Mouse (Mus musculus): ENCODE measurements at regions not wholly inside any gene's neighbourhood (a gene's known extent, or its start where the extent isn't known, plus 50 kb on each side); places are given as distances from the start of the nearest gene placed in this dataset.

DNA sequence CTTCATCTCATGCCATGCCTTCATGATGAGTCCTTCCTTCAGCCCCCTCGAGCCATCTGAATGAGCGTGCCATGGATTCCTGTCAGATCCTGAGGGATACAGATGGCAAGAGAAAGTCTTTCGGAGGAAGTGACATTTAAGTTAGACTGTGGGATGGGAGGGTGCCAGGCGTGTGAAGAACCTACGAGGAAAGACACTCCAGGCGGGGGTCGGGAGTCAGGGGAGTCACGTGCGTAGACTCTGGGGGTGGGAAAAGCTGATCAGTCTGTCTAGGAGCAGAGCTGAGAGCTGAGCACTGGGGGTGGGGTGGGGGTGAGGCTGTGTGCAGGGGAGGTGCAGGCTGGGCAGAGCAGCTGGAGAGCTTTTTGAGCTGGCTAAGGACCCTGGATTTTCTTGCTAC is 152.0 kb upstream of the Gjb5 start:
- TF ChIP-seq CTCF (IDR thresholded peaks at IDR 0.05; ENCODE audit: low read depth), result no peak
- TF ChIP-seq EP300 (IDR thresholded peaks at IDR 0.05; ENCODE audit: low read depth), result no peak
